Mouse (Mus musculus): ENCODE results near the gene Gm14147.
"Not testable (repeated sequence)": the region's sequence is repeated elsewhere in the genome, so short reads cannot be mapped to it uniquely, and the experiment has no call there.

Gene Gm14147

DNA sequence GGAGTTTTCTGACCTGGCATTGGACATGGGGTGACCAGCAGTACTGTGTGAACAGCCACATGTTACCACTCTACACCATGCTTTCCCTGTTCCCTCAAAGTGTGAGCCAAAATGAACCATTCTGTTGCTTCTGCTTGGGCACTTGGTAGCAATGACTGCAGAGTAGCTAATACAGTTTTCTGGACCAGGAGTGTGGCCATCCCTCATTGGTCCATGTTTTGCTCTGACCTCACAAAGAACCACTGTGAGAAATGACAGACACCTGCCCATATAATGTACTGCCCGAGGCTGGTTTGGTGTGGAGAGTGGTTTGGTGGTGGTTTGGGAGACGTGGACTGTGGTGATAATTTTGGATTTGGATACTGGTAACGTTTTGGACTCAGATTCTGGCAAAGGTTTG, at the start of gene Gm14147:
Gene Gm14147, plus strand, starts transcription at position 301 of the 400 bp plus-strand sequence.
- DNase-seq (ENCODE audit: low spot score in 2 of 2): not testable (repeated sequence)

DNA sequence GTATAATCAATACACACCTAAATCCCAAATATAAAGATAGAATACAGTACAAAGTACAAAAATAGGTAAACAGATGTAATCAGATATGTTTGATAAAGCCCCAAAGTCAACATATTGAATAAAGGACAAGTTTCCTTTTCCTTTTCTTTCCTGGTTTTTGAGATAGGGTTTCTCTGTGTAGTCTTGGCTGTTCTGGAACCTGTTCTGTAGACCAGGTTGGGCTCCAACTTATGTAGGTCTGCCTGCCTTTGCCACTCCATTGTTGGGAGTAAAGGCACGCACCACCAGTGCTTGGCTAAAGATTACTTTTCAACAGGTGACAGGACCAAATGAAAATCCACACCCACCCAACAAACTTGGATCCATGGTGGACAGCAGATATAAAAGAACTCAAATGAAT, 41.4 kb upstream of the Gm14147 start:
- DNase-seq (ENCODE audit: low spot score in 2 of 2): no peak

DNA sequence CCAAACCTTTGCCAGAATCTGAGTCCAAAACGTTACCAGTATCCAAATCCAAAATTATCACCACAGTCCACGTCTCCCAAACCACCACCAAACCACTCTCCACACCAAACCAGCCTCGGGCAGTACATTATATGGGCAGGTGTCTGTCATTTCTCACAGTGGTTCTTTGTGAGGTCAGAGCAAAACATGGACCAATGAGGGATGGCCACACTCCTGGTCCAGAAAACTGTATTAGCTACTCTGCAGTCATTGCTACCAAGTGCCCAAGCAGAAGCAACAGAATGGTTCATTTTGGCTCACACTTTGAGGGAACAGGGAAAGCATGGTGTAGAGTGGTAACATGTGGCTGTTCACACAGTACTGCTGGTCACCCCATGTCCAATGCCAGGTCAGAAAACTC, 5.8 kb upstream of the Gm14147 start, which contains the start of gene Gm14151:
Gene Gm14151, minus strand, starts transcription at position 101 of the 400 bp plus-strand sequence.
- DNase-seq (ENCODE audit: low spot score in 2 of 2): not testable (repeated sequence)

Measured in frontal cortex, postnatal 10 days (tissue).